Mouse (Mus musculus) embryonic facial prominence, embryonic 15.5 days (tissue): ENCODE measurements around the gene Casr. TPM values are rescaled to one million over a fixed set of nuclear protein-coding genes. Genes with fewer than 3 reads are reported as not detected.

Source experiments
- ATAC-seq: fragments of 200-750 bp; cut with Nextera tagmentation; 2 replicates; pipeline ENCODE4 v1.8.0; 2017; ENCODE audit warnings: low read depth, moderate TSS enrichment; ENCODE audit not compliant: insufficient number of reproducible peaks, low FRiP score, low TSS enrichment
- H3K27ac ChIP-seq: fragments of 300-500 bp; sonication (generic); replicated peaks from 2 replicates; pipeline ENCODE4 v1.5.1; 2015; ENCODE audit warnings: mild to moderate bottlenecking, inconsistent platforms
- H3K27me3 ChIP-seq: fragments of 300-500 bp; sonication (generic); 2 replicates; pipeline ENCODE4 v1.6.1; 2015; ENCODE audit warnings: inconsistent platforms
- H3K36me3 ChIP-seq: fragments of 300-500 bp; sonication (generic); 2 replicates; pipeline ENCODE4 v1.6.1; 2015; ENCODE audit warnings: mild to moderate bottlenecking, inconsistent platforms
- H3K4me1 ChIP-seq: fragments of 300-500 bp; sonication (generic); 2 replicates; pipeline ENCODE4 v1.6.1; 2015; ENCODE audit warnings: inconsistent platforms
- H3K4me2 ChIP-seq: fragments of 300-500 bp; sonication (generic); replicated peaks from 2 replicates; pipeline ENCODE4 v1.6.1; 2015; ENCODE audit warnings: mild to moderate bottlenecking, inconsistent platforms
- H3K4me3 ChIP-seq: fragments of 300-500 bp; sonication (generic); replicated peaks from 2 replicates; pipeline ENCODE4 v1.5.1; 2015; ENCODE audit warnings: mild to moderate bottlenecking, inconsistent platforms
- H3K9ac ChIP-seq: fragments of 300-500 bp; sonication (generic); 2 replicates; pipeline ENCODE4 v1.6.1; 2015; ENCODE audit warnings: inconsistent platforms
- H3K9me3 ChIP-seq: fragments of 300-500 bp; sonication (generic); replicated peaks from 2 replicates; pipeline ENCODE4 v1.6.1; 2016; ENCODE audit warnings: inconsistent platforms
- WGBS: fragments of 180-500 bp; shearing (Covaris S2); methylation state at CpG from one replicate; pipeline ENCODE4 v1.1.7; 2015; 5-methylcytosine and 5-hydroxymethylcytosine counted together
- polyA plus RNA-seq: library from polyadenylated mRNA; unstranded; fragments of >200 nt; fragmentation: Nextera tagmentation; extraction: Ambion mirVana; gene quantifications from 2 replicates; pipeline ENCODE4 v1.2.1, GENCODE M21; 2015

Gene Casr
- polyA plus RNA-seq: 0.37 and 0.42 TPM in 2 replicates

DNA sequence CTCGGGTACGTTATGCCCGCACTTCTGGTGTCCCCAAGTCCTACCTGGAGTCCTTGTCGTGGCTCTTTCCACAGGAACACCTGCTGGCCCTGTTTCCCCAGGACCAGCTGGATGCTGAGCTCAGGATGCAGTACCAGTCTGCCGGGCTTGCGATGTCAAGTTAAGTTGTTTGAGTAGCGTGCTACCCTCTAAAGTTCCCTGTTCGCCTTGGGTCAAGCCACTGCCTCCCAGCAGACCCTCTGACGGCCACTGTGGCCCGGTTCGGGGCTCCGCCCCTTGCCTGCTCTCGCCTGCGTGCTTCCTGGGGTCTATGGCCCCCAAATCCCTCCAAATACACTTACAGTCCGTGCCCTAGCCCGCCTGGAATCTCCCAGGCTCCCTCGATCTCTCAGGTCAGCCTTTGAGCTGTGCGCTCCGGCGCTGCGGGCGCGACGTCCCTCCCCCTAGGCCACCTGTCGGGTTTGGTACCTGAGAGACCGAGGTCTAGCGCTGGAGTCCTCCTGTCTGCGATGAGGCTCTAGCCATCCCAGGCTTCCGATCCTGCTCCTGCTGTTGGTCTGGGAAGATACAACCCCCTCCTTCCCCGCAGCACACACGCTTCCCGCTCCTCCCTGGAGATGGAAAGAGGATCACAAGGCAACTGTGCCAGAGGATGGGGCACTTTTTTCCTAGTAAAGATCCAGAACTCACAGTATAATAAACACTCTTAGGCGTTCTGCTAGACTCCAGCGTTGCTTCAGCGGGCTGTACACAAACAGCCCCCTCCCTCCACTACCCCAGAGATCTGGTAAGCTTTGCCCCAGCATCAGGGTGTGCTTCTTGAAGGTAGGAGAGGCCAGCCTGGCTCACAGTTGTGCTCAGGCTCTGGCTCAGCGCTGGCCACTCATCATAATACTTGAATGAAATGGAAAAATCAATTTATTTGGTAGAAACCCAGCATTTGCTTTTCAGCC, at the start of gene Casr:
TSS of gene Casr (minus strand) at position 756 of the 953 bp plus-strand sequence.
- Histone ChIP-seq H3K4me1 (peaks cover 10% of the 10 kb centered on the region), H3K27me3 (peaks cover 13% of the 10 kb centered on the region), H3K9me3 (no peaks in the 10 kb centered on the region), H3K4me3 (peak within 1 kb of the TSS; percentile 26), H3K36me3 (no peaks in the 10 kb centered on the region), H3K27ac (no peak within 1 kb of the TSS), H3K4me2 (peak within 1 kb of the TSS; percentile 50), H3K9ac (no peak within 1 kb of the TSS)
- ATAC-seq: 0 out of 2 replicates have a peak, but pooled peaks have one; percentile 19
- 3% methylated on average over 36 of the region's 36 CpGs for WGBS

DNA sequence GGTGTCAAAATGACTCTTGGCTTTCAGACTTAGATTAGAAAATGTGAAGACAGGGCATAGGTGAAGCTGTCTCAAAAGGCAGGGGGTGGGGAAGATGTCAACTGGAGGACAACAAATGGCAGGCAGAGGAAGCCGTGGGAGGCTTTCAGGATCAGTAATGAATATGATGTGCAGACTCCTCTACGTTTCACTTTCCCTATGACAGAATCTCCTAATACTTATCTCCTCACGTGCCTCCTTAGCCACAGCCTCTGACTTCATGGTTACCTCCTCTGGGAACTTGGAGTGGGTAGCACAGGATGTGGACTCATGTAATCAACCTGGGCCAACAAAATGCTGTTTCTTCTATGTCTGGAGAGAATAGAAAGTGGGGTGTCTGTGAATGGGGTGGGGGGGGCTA, 40.7 kb upstream of the Casr start:
- Histone ChIP-seq H3K9ac (no peak overlapping the region), H3K36me3 (no peaks in the 10 kb centered on the region), H3K27me3 (no peaks in the 10 kb centered on the region), H3K27ac (no peak overlapping the region), H3K4me3 (no peak overlapping the region), H3K4me2 (no peak overlapping the region), H3K9me3 (no peaks in the 10 kb centered on the region), H3K4me1 (no peaks in the 10 kb centered on the region)
- no peak for ATAC-seq
- WGBS: 80% methylated on average over 3 of the region's 3 CpGs

DNA sequence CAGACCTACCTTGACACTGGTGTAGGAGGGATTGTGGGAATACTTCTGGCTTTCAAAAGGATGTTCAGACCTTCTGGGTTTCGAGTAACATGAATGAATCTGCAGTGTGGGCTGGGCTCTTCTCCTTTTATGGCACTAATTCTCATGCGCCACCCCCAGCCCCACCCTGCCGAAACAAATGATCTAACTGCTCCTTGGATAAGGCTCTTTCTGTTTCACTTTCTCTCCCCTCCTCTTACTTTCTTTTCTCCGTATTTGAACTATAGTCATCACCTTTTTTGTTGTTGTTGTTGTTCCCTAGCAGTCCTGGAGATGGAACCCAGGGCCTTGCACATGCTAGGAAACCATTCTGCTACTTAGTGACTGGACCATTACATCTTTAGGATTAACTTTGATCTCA, 36.3 kb upstream of the Casr start:
- H3K4me2 ChIP-seq: no peak overlapping the region
- no peak overlapping the region for H3K27ac ChIP-seq
- no peak overlapping the region for H3K9ac ChIP-seq
- no peaks in the 10 kb centered on the region for H3K36me3 ChIP-seq
- WGBS: 76% methylated on average over 4 of the region's 4 CpGs
- H3K4me3 ChIP-seq: no peak overlapping the region
- no peaks in the 10 kb centered on the region for H3K4me1 ChIP-seq
- no peaks in the 10 kb centered on the region for H3K27me3 ChIP-seq
- ATAC-seq: no peak
- no peaks in the 10 kb centered on the region for H3K9me3 ChIP-seq

DNA sequence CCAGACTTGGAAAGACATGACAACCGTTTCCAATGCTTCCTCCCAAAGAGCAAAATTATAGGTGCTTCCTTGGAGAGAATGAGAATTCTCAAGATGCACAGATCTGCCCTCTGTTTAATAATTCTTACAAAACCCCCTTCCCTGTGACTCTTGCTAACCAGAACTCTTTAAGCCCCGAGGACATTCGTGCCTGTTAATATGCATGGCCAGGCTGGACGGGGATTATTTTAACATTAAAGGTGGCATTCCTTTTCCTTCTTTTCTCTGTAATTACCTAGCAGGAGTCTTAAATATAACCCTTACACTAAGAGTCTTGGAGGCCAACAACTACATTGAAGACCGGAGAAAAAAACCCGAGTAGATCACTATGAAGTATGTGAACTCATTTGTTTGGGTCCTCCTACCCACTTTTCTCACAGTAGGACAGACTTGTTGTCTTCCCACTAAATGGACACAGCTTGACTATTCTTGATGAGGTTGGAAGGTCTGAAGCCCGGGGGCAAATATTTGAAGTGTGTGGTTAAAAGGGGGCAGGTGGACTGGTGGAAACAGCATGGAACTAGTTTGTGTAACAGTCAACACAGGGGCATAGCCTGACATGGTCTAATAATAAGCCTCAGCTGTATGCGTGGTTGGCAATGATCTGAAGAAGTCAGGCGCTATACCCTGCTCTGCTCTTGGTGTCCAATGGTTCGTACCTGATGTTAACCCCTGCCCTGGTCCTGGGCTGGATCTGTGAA, 34.9 kb upstream of the Casr start:
- H3K4me3 ChIP-seq: no peak overlapping the region
- ATAC-seq: no peak
- H3K4me2 ChIP-seq: no peak overlapping the region
- no peaks in the 10 kb centered on the region for H3K4me1 ChIP-seq
- no peak overlapping the region for H3K27ac ChIP-seq
- no peaks in the 10 kb centered on the region for H3K27me3 ChIP-seq
- 75% methylated on average over 10 of the region's 10 CpGs for WGBS
- no peak overlapping the region for H3K9ac ChIP-seq
- H3K36me3 ChIP-seq: no peaks in the 10 kb centered on the region
- no peaks in the 10 kb centered on the region for H3K9me3 ChIP-seq

DNA sequence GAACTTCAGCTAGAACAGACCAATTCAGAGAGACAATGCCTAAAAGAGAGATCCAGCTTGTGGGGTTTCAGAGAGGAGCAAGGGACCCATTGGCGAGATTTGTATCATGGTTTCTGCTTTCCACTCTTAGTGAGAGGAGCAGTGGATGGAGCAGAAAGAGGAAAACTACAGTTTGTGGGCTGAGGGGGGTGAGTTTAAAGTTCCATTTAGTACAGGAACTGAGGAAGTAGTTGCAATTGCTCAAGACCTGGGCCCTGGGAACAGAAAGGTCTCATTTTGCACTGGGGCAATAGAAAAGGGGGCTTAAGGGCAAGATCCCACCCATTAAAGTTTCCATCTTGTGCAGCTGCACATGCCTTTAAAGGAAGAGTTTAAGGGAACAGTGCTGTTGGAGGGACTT, 28.0 kb upstream of the Casr start:
- Histone ChIP-seq H3K9ac (no peak overlapping the region), H3K36me3 (no peaks in the 10 kb centered on the region), H3K4me1 (no peaks in the 10 kb centered on the region), H3K4me3 (no peak overlapping the region), H3K9me3 (no peaks in the 10 kb centered on the region), H3K27ac (no peak overlapping the region), H3K27me3 (no peaks in the 10 kb centered on the region), H3K4me2 (no peak overlapping the region)
- 79% methylated on average over 1 of the region's 1 CpGs for WGBS
- ATAC-seq: no peak

DNA sequence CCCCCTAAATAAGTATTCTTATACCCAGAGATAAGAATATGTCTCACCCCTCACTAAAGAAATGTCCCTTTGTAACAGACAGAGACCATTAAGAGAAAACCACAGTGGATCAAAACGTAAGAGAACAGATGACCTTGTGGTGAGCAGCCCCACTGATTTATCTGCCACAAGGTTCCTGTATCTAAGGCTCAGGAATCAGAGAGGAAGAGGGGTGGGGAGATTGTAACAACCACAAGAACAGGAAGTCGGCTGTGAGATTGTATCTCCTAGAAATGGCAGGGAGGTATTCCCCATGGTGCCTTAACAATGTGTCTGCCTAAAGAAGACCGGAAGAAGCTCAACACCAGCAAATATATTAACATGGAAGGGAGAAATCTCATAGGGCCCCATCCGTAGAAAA, 26.0 kb upstream of the Casr start:
- no peak overlapping the region for H3K27ac ChIP-seq
- H3K4me3 ChIP-seq: no peak overlapping the region
- H3K27me3 ChIP-seq: no peaks in the 10 kb centered on the region
- no peaks in the 10 kb centered on the region for H3K4me1 ChIP-seq
- no peaks in the 10 kb centered on the region for H3K36me3 ChIP-seq
- H3K9ac ChIP-seq: no peak overlapping the region
- WGBS: 55% methylated on average over 4 of the region's 4 CpGs
- no peak for ATAC-seq
- no peaks in the 10 kb centered on the region for H3K9me3 ChIP-seq
- H3K4me2 ChIP-seq: no peak overlapping the region

DNA sequence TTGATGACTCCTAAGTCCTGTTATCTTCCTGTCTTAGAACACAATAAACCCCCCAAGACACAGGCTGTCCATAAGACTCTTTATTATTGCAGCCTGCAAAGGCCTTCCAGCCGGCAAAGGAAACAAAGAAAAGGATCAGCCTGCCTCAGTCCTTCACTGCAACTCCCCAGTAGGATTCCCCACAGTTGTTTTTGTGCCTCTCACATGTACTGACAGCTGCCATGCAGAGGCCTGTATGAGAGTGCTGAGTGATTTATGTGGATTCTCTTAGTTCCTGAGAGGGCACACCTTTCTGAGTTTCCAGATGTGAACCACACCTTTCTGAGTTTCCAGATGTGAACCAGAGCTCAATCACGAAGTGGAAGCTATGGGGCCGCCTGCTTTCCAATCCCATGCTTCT, 20.1 kb upstream of the Casr start:
- H3K27ac ChIP-seq: no peak overlapping the region
- H3K9ac ChIP-seq: no peak overlapping the region
- no peak for ATAC-seq
- no peak overlapping the region for H3K4me3 ChIP-seq
- WGBS: 55% methylated on average over 3 of the region's 3 CpGs
- H3K4me1 ChIP-seq: no peaks in the 10 kb centered on the region
- no peaks in the 10 kb centered on the region for H3K36me3 ChIP-seq
- H3K9me3 ChIP-seq: no peaks in the 10 kb centered on the region
- no peaks in the 10 kb centered on the region for H3K27me3 ChIP-seq
- H3K4me2 ChIP-seq: no peak overlapping the region

DNA sequence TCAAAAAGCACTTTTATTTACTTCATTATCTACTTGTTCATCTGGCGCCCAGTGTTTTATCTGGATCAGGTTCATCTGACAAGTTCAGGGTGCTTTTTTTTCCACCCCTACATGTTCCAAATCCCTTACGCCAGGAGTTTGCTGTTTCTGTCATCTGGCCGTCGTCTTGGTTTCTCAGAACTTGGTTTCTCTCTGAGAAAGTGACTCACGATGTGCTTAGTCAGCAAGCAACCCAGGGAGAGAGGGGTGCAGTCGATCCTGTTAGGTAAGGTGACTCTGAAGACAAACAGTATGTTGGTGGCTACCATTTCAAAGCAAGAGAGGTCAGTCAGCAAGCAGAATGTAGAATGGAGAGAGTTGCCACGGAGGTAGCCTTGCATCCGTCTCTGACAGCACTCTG, 10.0 kb upstream of the Casr start:
- 64% methylated on average over 8 of the region's 8 CpGs for WGBS
- Histone ChIP-seq H3K27me3 (no peaks in the 10 kb centered on the region), H3K4me2 (no peak overlapping the region), H3K4me3 (no peak overlapping the region), H3K36me3 (no peaks in the 10 kb centered on the region), H3K27ac (no peak overlapping the region), H3K9ac (no peak overlapping the region), H3K9me3 (no peaks in the 10 kb centered on the region), H3K4me1 (no peaks in the 10 kb centered on the region)
- ATAC-seq: no peak

DNA sequence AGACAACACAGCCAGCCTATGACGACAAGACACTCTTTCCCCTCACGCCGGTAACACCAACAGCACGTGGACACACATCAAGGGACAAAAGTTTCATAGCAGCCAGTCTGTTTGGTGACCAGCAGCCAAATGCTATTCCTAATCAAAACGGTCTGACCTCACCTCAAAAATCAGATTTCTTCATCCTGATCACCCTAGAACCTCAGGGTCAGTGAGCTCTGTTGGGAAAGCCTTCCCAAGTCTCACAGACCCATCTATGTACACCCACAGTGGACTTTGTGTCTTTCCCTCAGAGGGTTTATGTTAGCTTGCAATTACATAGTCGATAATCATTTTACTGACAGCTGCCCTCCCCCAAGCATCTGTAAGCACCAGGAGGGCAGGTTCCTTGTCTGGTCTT, 2.4 kb downstream of the Casr start:
- Histone ChIP-seq H3K4me3 (no peak overlapping the region), H3K27me3 (peaks cover 13% of the 10 kb centered on the region), H3K9me3 (no peaks in the 10 kb centered on the region), H3K27ac (no peak overlapping the region), H3K36me3 (no peaks in the 10 kb centered on the region), H3K9ac (no peak overlapping the region), H3K4me2 (no peak overlapping the region), H3K4me1 (peaks cover 10% of the 10 kb centered on the region)
- WGBS: 92% methylated on average over 6 of the region's 6 CpGs
- ATAC-seq: no peak

DNA sequence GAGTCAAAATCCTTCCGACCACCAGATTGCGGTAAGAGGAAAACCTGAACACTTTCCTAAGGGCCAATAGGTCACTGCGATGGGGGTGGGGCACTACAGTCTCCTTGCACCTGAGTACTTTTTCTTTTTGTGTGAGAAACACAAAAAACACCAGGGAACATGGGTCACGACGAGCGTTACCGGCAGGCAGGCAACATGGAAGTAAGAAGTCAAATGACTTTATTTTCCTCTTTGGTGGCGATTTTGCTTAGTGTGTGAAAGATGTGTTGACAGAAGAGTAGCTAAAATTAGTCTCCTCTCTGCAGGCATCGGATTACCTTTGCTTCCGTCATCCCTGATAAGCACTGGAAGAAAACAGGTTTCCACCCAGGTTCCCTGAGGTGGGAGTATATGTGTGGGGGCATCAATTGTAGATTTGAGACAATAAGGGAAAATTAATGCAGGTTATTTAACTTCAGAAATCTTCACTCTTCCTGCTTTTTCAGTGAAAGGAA, 6.2 kb downstream of the Casr start:
- ATAC-seq: no peak
- Histone ChIP-seq H3K36me3 (no peaks in the 10 kb centered on the region), H3K9ac (no peak overlapping the region), H3K9me3 (0 out of 2 replicates have a peak, but pooled peaks cover 3% of the 10 kb centered on the region), H3K27ac (no peak overlapping the region), H3K4me1 (no peaks in the 10 kb centered on the region), H3K27me3 (no peaks in the 10 kb centered on the region), H3K4me3 (no peak overlapping the region), H3K4me2 (no peak overlapping the region)
- 71% methylated on average over 10 of the region's 10 CpGs for WGBS

DNA sequence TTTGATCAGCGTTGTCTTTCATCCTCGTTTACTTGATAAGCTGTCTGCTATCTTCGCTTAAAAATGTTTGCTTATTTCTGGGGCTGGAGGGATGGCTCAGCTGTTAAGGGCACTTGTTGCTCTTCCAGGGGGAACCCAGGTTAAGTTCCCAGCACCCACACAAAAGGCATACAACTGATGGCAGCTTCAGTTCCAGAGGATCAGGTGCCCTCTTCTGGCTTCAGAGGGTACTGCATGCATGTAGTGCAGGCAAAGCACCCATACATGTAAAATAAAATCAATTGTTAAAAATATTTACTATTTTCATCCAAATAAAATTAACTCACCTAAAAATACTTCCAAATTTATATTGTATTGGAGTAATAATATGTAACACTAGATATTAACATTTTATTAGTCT, 8.3 kb downstream of the Casr start:
- H3K9me3 ChIP-seq: 0 out of 2 replicates have a peak, but pooled peaks cover 3% of the 10 kb centered on the region
- H3K9ac ChIP-seq: no peak overlapping the region
- H3K4me3 ChIP-seq: no peak overlapping the region
- no peak overlapping the region for H3K27ac ChIP-seq
- no peak for ATAC-seq
- no peaks in the 10 kb centered on the region for H3K27me3 ChIP-seq
- no peaks in the 10 kb centered on the region for H3K4me1 ChIP-seq
- no peaks in the 10 kb centered on the region for H3K36me3 ChIP-seq
- no peak overlapping the region for H3K4me2 ChIP-seq
- WGBS: 92% methylated on average over 3 of the region's 3 CpGs
